Mouse (Mus musculus): ENCODE data around the gene Galnt14.

Gene Galnt14

GRCm38 (mm10) chr17:73710042-73710911 is at the start of gene Galnt14:
Gene Galnt14 (minus strand): TSS chr17:73710453.
- no peak for DNase-seq (ENCODE audit: low read depth)

- peak; percentile 88 for DNase-seq (ENCODE audit: low read depth)
Observed at GRCm38 (mm10) chr17:73743681-73744311, 33.5 kb upstream of the Galnt14 start.

- DNase-seq (ENCODE audit: low read depth), result peak; percentile 50
Observed at GRCm38 (mm10) chr17:73723885-73724682, 13.8 kb upstream of the Galnt14 start.

GRCm38 (mm10) chr17:73719021-73719748 is 8.9 kb upstream of the Galnt14 start:
- no peak for DNase-seq (ENCODE audit: low read depth)

- no peak for DNase-seq (ENCODE audit: low read depth)
Observed at GRCm38 (mm10) chr17:73716684-73717083, 6.4 kb upstream of the Galnt14 start.

GRCm38 (mm10) chr17:73714440-73715221 is 4.4 kb upstream of the Galnt14 start:
- DNase-seq (ENCODE audit: low read depth), result no peak

- DNase-seq (ENCODE audit: low read depth), result no peak
Observed at GRCm38 (mm10) chr17:73713347-73713746, 3.1 kb upstream of the Galnt14 start.

- no peak for DNase-seq (ENCODE audit: low read depth)
Observed at GRCm38 (mm10) chr17:73711919-73712318, 1.7 kb upstream of the Galnt14 start.

GRCm38 (mm10) chr17:73709131-73710041 is 867 bp downstream of the Galnt14 start:
- DNase-seq (ENCODE audit: low read depth), result no peak

- DNase-seq (ENCODE audit: low read depth), result no peak
Observed at GRCm38 (mm10) chr17:73708451-73708850, 1.8 kb downstream of the Galnt14 start.

GRCm38 (mm10) chr17:73703571-73703970 is 6.7 kb downstream of the Galnt14 start:
- DNase-seq (ENCODE audit: low read depth), result no peak

GRCm38 (mm10) chr17:73701016-73701415 is 9.2 kb downstream of the Galnt14 start:
- no peak for DNase-seq (ENCODE audit: low read depth)

GRCm38 (mm10) chr17:73699881-73700280 is 10.4 kb downstream of the Galnt14 start:
- DNase-seq (ENCODE audit: low read depth), result no peak

GRCm38 (mm10) chr17:73694206-73694952 is 15.9 kb downstream of the Galnt14 start:
- DNase-seq (ENCODE audit: low read depth), result no peak

- DNase-seq (ENCODE audit: low read depth), result no peak
Observed at GRCm38 (mm10) chr17:73688261-73688660, 22.0 kb downstream of the Galnt14 start.

- no peak for DNase-seq (ENCODE audit: low read depth)
Observed at GRCm38 (mm10) chr17:73686292-73686691, 24.0 kb downstream of the Galnt14 start.

GRCm38 (mm10) chr17:73684746-73685145 is 25.5 kb downstream of the Galnt14 start:
- no peak for DNase-seq (ENCODE audit: low read depth)

GRCm38 (mm10) chr17:73671921-73672320 is 38.3 kb downstream of the Galnt14 start:
- no peak for DNase-seq (ENCODE audit: low read depth)

- DNase-seq (ENCODE audit: low read depth), result no peak
Observed at GRCm38 (mm10) chr17:73670048-73670447, 40.2 kb downstream of the Galnt14 start.
